Mouse (Mus musculus) stomach, embryonic 16.5 days (tissue): Measurements from ENCODE around the gene Tnfsf13. TPM values are rescaled to one million over a fixed set of nuclear protein-coding genes. Genes with fewer than 3 reads are reported as not detected.

Source experiments
- ATAC-seq: fragments of 200-750 bp; cut with Nextera tagmentation; 2 replicates; pipeline ENCODE4 v1.8.0; 2017; ENCODE audit warnings: moderate number of reproducible peaks, moderate TSS enrichment; ENCODE audit not compliant: insufficient read depth, low FRiP score
- H3K27ac ChIP-seq: fragments of 300-500 bp; sonication (generic); 2 replicates; pipeline ENCODE4 v1.5.1; 2014; ENCODE audit warnings: low read length
- H3K27me3 ChIP-seq: fragments of 300-500 bp; sonication (generic); 2 replicates; pipeline ENCODE4 v1.6.1; 2014; ENCODE audit warnings: low read length, control low read depth, mixed read lengths; ENCODE audit not compliant: control insufficient read depth, insufficient read depth
- H3K36me3 ChIP-seq: fragments of 300-500 bp; sonication (generic); 2 replicates; pipeline ENCODE4 v1.6.1; 2014; ENCODE audit warnings: low read length; ENCODE audit not compliant: control insufficient read depth, insufficient read depth
- H3K4me1 ChIP-seq: fragments of 300-500 bp; sonication (generic); 2 replicates; pipeline ENCODE4 v1.6.1; 2014; ENCODE audit warnings: low read length, control low read depth, mixed read lengths; ENCODE audit not compliant: control insufficient read depth, insufficient read depth
- H3K4me2 ChIP-seq: fragments of 300-500 bp; sonication (generic); 2 replicates; pipeline ENCODE4 v1.6.1; 2014; ENCODE audit warnings: low read depth, low read length, mixed read lengths
- H3K4me3 ChIP-seq: fragments of 300-500 bp; sonication (generic); replicated peaks from 2 replicates; pipeline ENCODE4 v1.5.1; 2014; ENCODE audit warnings: mild to moderate bottlenecking, low read length
- H3K9ac ChIP-seq: fragments of 300-500 bp; sonication (generic); 2 replicates; pipeline ENCODE4 v1.6.1; 2014; ENCODE audit warnings: low read length
- H3K9me3 ChIP-seq: fragments of 300-500 bp; sonication (generic); replicated peaks from 2 replicates; pipeline ENCODE4 v1.6.1; 2016; ENCODE audit warnings: low read length, control low read depth; ENCODE audit not compliant: control insufficient read depth
- WGBS: fragments of 180-500 bp; shearing (Covaris S2); extraction: QIAGEN DNeasy Blood & Tissue Kit; methylation state at CpG from one replicate; pipeline ENCODE4 v1.1.7; 2014; 5-methylcytosine and 5-hydroxymethylcytosine counted together
- polyA plus RNA-seq: library from polyadenylated mRNA; unstranded; fragments of >200 nt; fragmentation: Nextera tagmentation; extraction: Ambion mirVana; gene quantifications from 2 replicates; pipeline ENCODE4 v1.2.1, GENCODE M21; 2015

Gene Tnfsf13
- polyA plus RNA-seq, 1 experiment from 2014 or later, result 0.59 TPM

GRCm38 (mm10) chr11:69662967-69663671 is 22.5 kb downstream of the Tnfsf13 start:
- Histone ChIP-seq H3K27me3 (no peaks in the 10 kb centered on the region), H3K27ac (peak overlapping the region; percentile 94), H3K4me3 (peak overlapping the region; percentile 69), H3K36me3 (peaks cover 20% of the 10 kb centered on the region), H3K4me2 (peak overlapping the region; percentile 70), H3K9ac (peak overlapping the region; percentile 82), H3K4me1 (peaks cover 12% of the 10 kb centered on the region), H3K9me3 (no peaks in the 10 kb centered on the region)
- WGBS, result 64% methylated on average over 13 of the region's 13 CpGs
- ATAC-seq, result no peak

- peak; percentile 95 for ATAC-seq
- 0 out of 2 replicates have a peak, but pooled peaks cover 20% of the 10 kb centered on the region for H3K36me3 ChIP-seq
- H3K4me3 ChIP-seq, result peak within 1 kb of the TSS; percentile 69
- no peaks in the 10 kb centered on the region for H3K27me3 ChIP-seq
- H3K9ac ChIP-seq, result peak within 1 kb of the TSS; percentile 82
- H3K4me1 ChIP-seq, result peaks cover 18% of the 10 kb centered on the region
- peak within 1 kb of the TSS; percentile 70 for H3K4me2 ChIP-seq
- WGBS, result under 1% methylated on average over 48 of the region's 48 CpGs
- no peaks in the 10 kb centered on the region for H3K9me3 ChIP-seq
- peak within 1 kb of the TSS; percentile 94 for H3K27ac ChIP-seq
Measured at GRCm38 (mm10) chr11:69662213-69662966, 23.2 kb downstream of the Tnfsf13 start, which contains the start of gene Mpdu1. Gene Mpdu1 (minus strand): TSS chr11:69662642.

- Histone ChIP-seq H3K4me1 (peaks cover 27% of the 10 kb centered on the region), H3K4me2 (peak overlapping the region; percentile 70), H3K9ac (peak overlapping the region; percentile 82), H3K4me3 (peak overlapping the region; percentile 69), H3K9me3 (no peaks in the 10 kb centered on the region), H3K27ac (peak overlapping the region; percentile 94), H3K27me3 (no peaks in the 10 kb centered on the region), H3K36me3 (0 out of 2 replicates have a peak, but pooled peaks cover 16% of the 10 kb centered on the region)
- no peak for ATAC-seq
- WGBS, result 67% methylated on average over 3 of the region's 3 CpGs
Measured at GRCm38 (mm10) chr11:69661221-69661881, 24.2 kb downstream of the Tnfsf13 start.

GRCm38 (mm10) chr11:69657462-69657881 is 28.1 kb downstream of the Tnfsf13 start:
- H3K27ac ChIP-seq, result 0 out of 2 replicates have a peak overlapping the region, but pooled peaks have one; percentile 30
- H3K36me3 ChIP-seq, result 0 out of 2 replicates have a peak, but pooled peaks cover 9% of the 10 kb centered on the region
- WGBS, result 81% methylated on average over 15 of the region's 15 CpGs
- H3K4me1 ChIP-seq, result peaks cover 33% of the 10 kb centered on the region
- H3K9ac ChIP-seq, result peak overlapping the region; percentile 24; the same call in 1 of the 2 replicates
- H3K9me3 ChIP-seq, result no peaks in the 10 kb centered on the region
- H3K27me3 ChIP-seq, result no peaks in the 10 kb centered on the region
- ATAC-seq, result no peak
- no peak overlapping the region for H3K4me3 ChIP-seq
- no peak overlapping the region for H3K4me2 ChIP-seq

- ATAC-seq, result peak; percentile 76
- H3K4me2 ChIP-seq, result peak overlapping the region; percentile 47
- peak overlapping the region; percentile 26; the same call in 1 of the 2 replicates for H3K4me3 ChIP-seq
- peaks cover 33% of the 10 kb centered on the region for H3K4me1 ChIP-seq
- H3K36me3 ChIP-seq, result 0 out of 2 replicates have a peak, but pooled peaks cover 9% of the 10 kb centered on the region
- peak overlapping the region; percentile 65 for H3K9ac ChIP-seq
- H3K9me3 ChIP-seq, result no peaks in the 10 kb centered on the region
- peak overlapping the region; percentile 94 for H3K27ac ChIP-seq
- H3K27me3 ChIP-seq, result no peaks in the 10 kb centered on the region
- WGBS, result 61% methylated on average over 10 of the region's 10 CpGs
Measured at GRCm38 (mm10) chr11:69656617-69657461, 28.7 kb downstream of the Tnfsf13 start.

GRCm38 (mm10) chr11:69656065-69656455 is 29.5 kb downstream of the Tnfsf13 start:
- ATAC-seq, result peak; percentile 31; the same call in 1 of the 2 replicates
- H3K4me2 ChIP-seq, result peak overlapping the region; percentile 47
- peak overlapping the region; percentile 26 for H3K4me3 ChIP-seq
- 65% methylated on average over 5 of the region's 5 CpGs for WGBS
- peak overlapping the region; percentile 65 for H3K9ac ChIP-seq
- H3K27me3 ChIP-seq, result no peaks in the 10 kb centered on the region
- H3K4me1 ChIP-seq, result peaks cover 28% of the 10 kb centered on the region
- H3K27ac ChIP-seq, result peak overlapping the region; percentile 94
- H3K36me3 ChIP-seq, result 0 out of 2 replicates have a peak, but pooled peaks cover 9% of the 10 kb centered on the region
- no peaks in the 10 kb centered on the region for H3K9me3 ChIP-seq

GRCm38 (mm10) chr11:69655264-69656064 is 30.1 kb downstream of the Tnfsf13 start, which contains the start of gene Sox15:
Gene Sox15 (plus strand): TSS chr11:69655314.
- Histone ChIP-seq H3K27me3 (no peaks in the 10 kb centered on the region), H3K27ac (peak within 1 kb of the TSS; percentile 94), H3K36me3 (peaks cover 13% of the 10 kb centered on the region; the same call in 1 of the 2 replicates), H3K9me3 (no peaks in the 10 kb centered on the region), H3K4me3 (peak within 1 kb of the TSS; percentile 26), H3K4me1 (peaks cover 27% of the 10 kb centered on the region), H3K9ac (peak within 1 kb of the TSS; percentile 65), H3K4me2 (peak within 1 kb of the TSS; percentile 47)
- 29% methylated on average over 34 of the region's 34 CpGs for WGBS
- ATAC-seq, result peak; percentile 62
